Mouse (Mus musculus) WW6 (cell line): Measurements from ENCODE around the gene Ap2a1.
A peak's percentile ranks its signal among the peaks of the same experiment; 100 is the strongest.

Experiments
- DNase-seq: peaks from one replicate; pipeline ENCODE4 v3.0.0-alpha.2; 2013; ENCODE audit warnings: low read depth, low spot score

Gene Ap2a1

GRCm38 (mm10) chr7:44953561-44953960 is 24.3 kb upstream of the Ap2a1 start:
- no peak for DNase-seq

DNA sequence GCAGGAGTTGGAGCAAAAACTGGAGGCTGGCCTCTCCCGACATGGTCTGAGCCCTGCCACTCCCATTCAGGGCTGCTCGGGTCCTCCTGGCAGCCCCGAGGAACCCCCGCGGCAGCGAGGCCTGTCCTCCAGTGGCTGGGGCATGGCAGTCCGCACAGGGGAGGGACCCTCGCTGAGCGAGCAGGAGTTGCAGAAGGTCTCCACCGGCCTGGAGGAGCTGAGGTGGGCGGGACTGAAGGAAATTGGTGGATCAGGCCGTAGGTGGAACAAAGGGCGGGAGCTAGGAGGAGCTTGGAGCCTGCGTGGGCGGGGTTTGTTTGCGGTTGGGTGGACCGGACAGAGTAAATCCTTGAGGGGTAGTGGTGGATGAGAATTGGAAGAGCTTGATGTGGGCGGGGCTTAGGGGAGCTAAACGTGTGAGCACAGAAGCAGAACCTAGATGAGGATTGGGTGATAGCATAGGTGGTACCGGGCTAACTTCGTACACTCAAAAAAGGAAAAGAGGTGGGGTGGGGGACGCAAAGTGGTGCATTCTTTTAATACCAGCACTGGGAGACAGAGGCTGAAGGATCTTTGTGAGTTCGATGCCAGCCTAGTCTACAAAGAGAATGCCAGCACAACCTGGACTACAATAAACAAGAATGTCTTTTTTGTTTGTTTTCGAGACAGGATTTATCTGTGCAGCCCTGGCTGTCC is 23.5 kb upstream of the Ap2a1 start:
- peak; percentile 98 for DNase-seq

DNA sequence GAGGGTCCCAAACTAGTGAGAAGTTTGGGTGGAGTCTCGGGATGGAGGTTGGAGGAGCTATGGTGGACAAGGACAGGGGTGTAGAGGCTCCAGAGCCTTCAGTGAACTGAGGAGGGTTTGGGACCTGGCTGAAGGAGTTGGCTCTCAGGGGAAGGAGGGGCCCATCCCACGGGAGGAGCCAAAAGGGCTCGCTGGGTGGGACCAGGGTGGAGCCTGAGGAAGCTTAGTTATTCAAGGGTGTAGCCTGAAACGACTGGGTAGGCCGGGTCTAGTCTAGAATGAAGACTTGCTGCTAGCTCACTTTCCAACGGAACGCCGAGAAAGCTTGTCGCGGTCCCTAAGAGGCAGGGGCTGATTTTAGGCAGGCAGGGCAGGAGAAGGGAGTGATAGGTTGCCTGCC is 22.7 kb upstream of the Ap2a1 start:
- DNase-seq: peak; percentile 77

- no peak for DNase-seq
These were observed 20.6 kb upstream of the Ap2a1 start for GRCm38 (mm10) chr7:44949922-44950321.

GRCm38 (mm10) chr7:44942904-44943303 is 13.6 kb upstream of the Ap2a1 start, which contains the start of gene Tsks:
Gene Tsks (plus strand): TSS chr7:44943204.
- no peak for DNase-seq

GRCm38 (mm10) chr7:44938680-44939079 is 9.4 kb upstream of the Ap2a1 start:
- DNase-seq: no peak

DNA sequence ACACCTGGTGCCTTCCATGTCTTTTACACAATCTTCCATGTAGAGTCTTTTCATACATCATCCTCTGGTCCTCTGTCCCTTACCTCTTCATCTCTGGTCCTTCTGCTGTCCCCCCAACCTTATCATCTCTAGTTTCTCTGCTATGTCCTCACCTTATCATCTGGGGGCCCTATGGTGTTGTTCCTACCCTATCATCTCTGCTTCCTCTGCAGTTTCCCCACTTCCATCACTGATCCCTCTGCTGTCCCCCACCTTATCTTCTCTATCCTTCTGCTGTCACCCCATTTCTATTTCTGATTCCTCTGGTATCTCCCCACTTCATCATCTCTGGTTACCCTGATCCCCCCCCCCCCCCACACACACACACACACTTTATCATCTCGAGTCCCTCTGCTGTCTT is 726 bp downstream of the Ap2a1 start:
- no peak for DNase-seq

DNA sequence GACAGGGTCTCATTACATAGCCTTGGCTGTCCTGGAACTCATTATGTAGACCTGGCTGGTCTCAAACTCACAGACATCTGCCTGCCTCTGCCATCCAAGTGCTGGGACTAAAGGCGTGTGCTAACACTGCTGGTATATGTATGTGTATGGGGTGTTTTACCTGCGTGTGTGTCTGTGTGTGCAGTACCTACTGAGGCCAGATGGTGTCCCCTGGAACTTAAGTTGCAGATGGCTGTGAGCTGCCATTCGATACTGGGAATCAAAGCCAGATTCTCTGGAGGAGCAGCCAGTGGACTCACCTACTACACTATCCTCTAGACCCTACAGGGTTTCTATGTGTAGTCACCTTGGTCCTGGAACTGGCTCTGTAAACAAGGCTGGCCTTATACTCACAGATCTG is 3.8 kb downstream of the Ap2a1 start:
- DNase-seq: peak; percentile 46

- no peak for DNase-seq
These were observed 6.8 kb downstream of the Ap2a1 start for GRCm38 (mm10) chr7:44922530-44922929.

GRCm38 (mm10) chr7:44919127-44919526 is 10.2 kb downstream of the Ap2a1 start:
- DNase-seq: no peak

- no peak for DNase-seq
These were observed 11.1 kb downstream of the Ap2a1 start for GRCm38 (mm10) chr7:44918219-44918618.

GRCm38 (mm10) chr7:44916881-44917280 is 12.4 kb downstream of the Ap2a1 start:
- no peak for DNase-seq

GRCm38 (mm10) chr7:44916191-44916590 is 13.1 kb downstream of the Ap2a1 start:
- DNase-seq: no peak

- no peak for DNase-seq
These were observed 14.0 kb downstream of the Ap2a1 start for GRCm38 (mm10) chr7:44915314-44915713.

DNA sequence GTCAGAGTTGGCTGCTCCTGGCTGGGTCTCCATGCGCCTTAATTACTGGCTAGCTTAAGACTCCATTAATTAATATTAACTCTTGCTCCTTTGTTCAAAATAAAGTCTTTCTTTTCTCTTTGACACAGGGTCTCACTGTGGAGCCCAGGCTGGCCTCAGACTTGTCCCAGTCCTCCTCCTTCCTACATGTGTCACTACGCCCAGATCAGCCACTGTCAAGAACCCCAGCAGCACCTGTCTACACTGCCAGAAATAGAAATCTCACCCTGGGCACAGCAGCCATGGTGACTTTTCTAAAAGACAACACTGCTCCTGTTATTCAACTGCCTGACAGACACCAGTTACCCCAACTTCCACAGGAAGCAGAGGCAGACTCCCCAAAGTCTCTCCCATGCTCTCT is 14.9 kb downstream of the Ap2a1 start:
- DNase-seq: no peak

- no peak for DNase-seq
These were observed 20.4 kb downstream of the Ap2a1 start for GRCm38 (mm10) chr7:44908706-44909476.

- no peak for DNase-seq
These were observed 23.9 kb downstream of the Ap2a1 start for GRCm38 (mm10) chr7:44905430-44905829.

- DNase-seq: peak; percentile 48
These were observed 28.0 kb downstream of the Ap2a1 start for GRCm38 (mm10) chr7:44901230-44901722.

GRCm38 (mm10) chr7:44900632-44901031 is 28.7 kb downstream of the Ap2a1 start:
- DNase-seq: no peak

DNA sequence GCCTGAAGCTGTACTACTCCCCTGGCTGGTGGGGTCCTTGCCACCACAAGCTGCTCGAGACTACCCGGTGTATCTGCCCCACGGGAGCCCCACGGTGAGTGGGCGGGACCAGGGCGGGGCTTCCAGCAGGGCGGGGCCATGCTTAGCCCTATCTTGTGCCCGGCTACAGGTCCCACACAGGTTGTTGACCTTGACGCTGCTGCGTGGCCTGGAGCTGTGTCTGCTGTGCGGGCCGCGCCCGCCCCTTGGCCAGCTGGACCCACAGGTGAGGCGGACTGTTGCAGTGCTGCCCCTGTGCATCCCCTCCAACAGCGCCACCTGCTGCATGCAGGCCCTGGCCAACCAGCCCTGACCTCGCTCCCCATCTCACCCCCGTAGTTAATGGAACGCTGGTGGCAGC is 30.7 kb downstream of the Ap2a1 start:
- DNase-seq: no peak

- DNase-seq: no peak
These were observed 32.8 kb downstream of the Ap2a1 start for GRCm38 (mm10) chr7:44896499-44896898.

- DNase-seq: peak; percentile 89
These were observed 33.5 kb downstream of the Ap2a1 start, which contains the start of gene Fuz for GRCm38 (mm10) chr7:44895593-44896434. Gene Fuz (plus strand): TSS chr7:44896079.
